Mouse (Mus musculus) left cerebral cortex, postnatal 14 days (tissue): ENCODE data around the gene Erh. TPM values are rescaled to one million over a fixed set of nuclear protein-coding genes. Genes with fewer than 3 reads are reported as not detected.

Experiments used
- total RNA-seq, 2 experiments: library from RNA; stranded (reverse); gene quantifications; 2 replicates each; pipeline ENCODE4 v1.2.3; 2021

Gene Erh
- total RNA-seq, 2 experiments from 2014 or later, result 46.8 to 53.1 TPM

Other genes starting within 250 kb of the Erh start
- gene Dcaf5, start 207.7 kb downstream of the Erh start, total RNA-seq, result 10 to 100 TPM; 78.0 to 78.9 TPM
- 100 to 1,000 TPM in 1 of 2 experiments, 10 to 100 TPM in 1; 97.7 to 134 TPM for gene Exd2, start 181.2 kb downstream of the Erh start, total RNA-seq
- 10 to 100 TPM; 61.8 to 73.1 TPM for gene Galnt16, start 126.1 kb downstream of the Erh start, total RNA-seq
- 10 to 100 TPM; 40.1 to 40.5 TPM for gene Slc39a9, start 458 bp downstream of the Erh start, total RNA-seq
- gene Plekhd1, start 48.2 kb upstream of the Erh start, total RNA-seq, result 1 to 10 TPM; 2.8 to 2.9 TPM
- 10 to 100 TPM; 17.0 to 18.1 TPM for gene Ccdc177, start 116.3 kb upstream of the Erh start, total RNA-seq
- 10 to 100 TPM; 27.0 to 29.5 TPM for gene Susd6, start 146.2 kb upstream of the Erh start, total RNA-seq